Comparison of ENCODE assay signal across 19 mouse cellular contexts in genomic region chr1:39760181-39760715, GRCm38 (mm10). TPM values are rescaled to one million over a fixed set of nuclear protein-coding genes. Genes with fewer than 3 reads are reported as not detected.
DNase-seq lines count a peak whose midpoint lies in the region; ATAC-seq and TF ChIP-seq lines count a peak whose summit lies in the region.
"Had no signal": no experiment of that assay in that cellular context is flagged by ENCODE, and none has a peak within 500 bp of the region (broad histone marks: within the 10 kb centered on the region; RNA-seq: fewer than 3 reads in every experiment).

No protein-coding gene starts in this region.

- H3K27ac ChIP-seq in heart, embryonic 14.5 days (replicated peaks in 1 of 2; ENCODE audit: control insufficient read depth in 1 of 2, insufficient read depth in 1 of 2, low read depth in 2 of 2, low read length in 2 of 2), result no peak overlapping the region
- H3K27ac ChIP-seq in lung, embryonic 14.5 days (ENCODE audit: low read depth), result peak overlapping the region; percentile 44; the same call in 1 of the 2 replicates
- H3K27ac ChIP-seq in limb, embryonic 15.5 days, result peak overlapping the region; percentile 44; the same call in 1 of the 2 replicates
- H3K27ac ChIP-seq: forebrain, embryonic 13.5 days; hindbrain, embryonic 10.5 days; liver, embryonic 15.5 days had no signal

- H3K9ac ChIP-seq in heart, embryonic 14.5 days (ENCODE audit: low read length), result peak overlapping the region; percentile 3; the same call in 1 of the 2 replicates
- no peak overlapping the region for H3K9ac ChIP-seq in lung, embryonic 14.5 days
- H3K9ac ChIP-seq in limb, embryonic 15.5 days, result no peak overlapping the region
- H3K9ac ChIP-seq: forebrain, embryonic 13.5 days; liver, embryonic 15.5 days had no signal

- peaks cover 27 to 31% of the 10 kb centered on the region in 2 experiments for H3K4me1 ChIP-seq in heart, embryonic 14.5 days (ENCODE audit: control insufficient read depth in 2 of 2, insufficient read depth in 2 of 2, low read length in 2 of 2)
- peaks cover 29% of the 10 kb centered on the region for H3K4me1 ChIP-seq in lung, embryonic 14.5 days (ENCODE audit: insufficient read depth)
- H3K4me1 ChIP-seq in limb, embryonic 15.5 days, result peaks cover 42% of the 10 kb centered on the region

- 77% methylated on average over 6 of the region's 6 CpGs for WGBS in heart, embryonic 14.5 days
- 57% methylated on average over 6 of the region's 6 CpGs for WGBS in lung, embryonic 14.5 days
- WGBS in limb, embryonic 15.5 days, result 53% methylated on average over 6 of the region's 6 CpGs

- no peak for DNase-seq in heart, adult 9 months (ENCODE audit: low spot score in 2 of 2)
- no peak for DNase-seq in lung, embryonic 14.5 days
- DNase-seq in lung, postnatal 25 days (ENCODE audit: low spot score), result no peak
- peak; percentile 61 for DNase-seq in NIH3T3 (ENCODE audit: low read depth)
- no peak for DNase-seq in urinary bladder, adult 18-20 months (ENCODE audit: low spot score in 2 of 2)
- DNase-seq in right cerebral cortex, adult 18-20 months, result no peak
- DNase-seq: cerebellum, postnatal 14 days; kidney, postnatal 4 days had no signal

- no peaks in the 10 kb centered on the region for H3K36me3 ChIP-seq in heart, embryonic 14.5 days (ENCODE audit: control insufficient read depth, insufficient read depth, low read length)
- no peaks in the 10 kb centered on the region for H3K36me3 ChIP-seq in lung, embryonic 14.5 days (ENCODE audit: insufficient read depth)
- no peaks in the 10 kb centered on the region for H3K36me3 ChIP-seq in limb, embryonic 15.5 days
- H3K36me3 ChIP-seq: hindbrain, embryonic 10.5 days; liver, embryonic 15.5 days had no signal

- no peak for TF ChIP-seq CTCF in lung, embryonic 14.5 days (IDR thresholded peaks at IDR 0.05; ENCODE audit: low read depth)

- H3K4me3 ChIP-seq in heart, embryonic 14.5 days (ENCODE audit: control insufficient read depth in 1 of 2, insufficient read depth in 1 of 2, low read depth in 1 of 2, low read length in 2 of 2), result no peak overlapping the region
- no peak overlapping the region for H3K4me3 ChIP-seq in lung, embryonic 14.5 days (ENCODE audit: low read depth, low read length)
- no peak overlapping the region for H3K4me3 ChIP-seq in limb, embryonic 15.5 days
- H3K4me3 ChIP-seq: forebrain, embryonic 13.5 days; liver, embryonic 15.5 days had no signal

- no peaks in the 10 kb centered on the region for H3K27me3 ChIP-seq in heart, embryonic 14.5 days (ENCODE audit: control insufficient read depth, insufficient read depth, low read length)
- no peaks in the 10 kb centered on the region for H3K27me3 ChIP-seq in lung, embryonic 14.5 days (ENCODE audit: insufficient read depth, low read length)
- no peaks in the 10 kb centered on the region for H3K27me3 ChIP-seq in limb, embryonic 15.5 days

- H3K4me2 ChIP-seq in heart, embryonic 14.5 days (ENCODE audit: low read length), result no peak overlapping the region
- H3K4me2 ChIP-seq in lung, embryonic 14.5 days, result no peak overlapping the region
- H3K4me2 ChIP-seq in limb, embryonic 15.5 days, result no peak overlapping the region
- H3K4me2 ChIP-seq: heart, embryonic 11.5 days had no signal

- ATAC-seq in heart, embryonic 14.5 days (ENCODE audit: insufficient number of reproducible peaks, insufficient read depth, low FRiP score, low read depth), result no peak
- no peak for ATAC-seq in lung, embryonic 14.5 days (ENCODE audit: insufficient read depth)
- ATAC-seq in limb, embryonic 15.5 days (ENCODE audit: insufficient number of reproducible peaks, low FRiP score, low TSS enrichment, low read depth), result no peak
- ATAC-seq: forebrain, embryonic 13.5 days had no signal

- no peaks in the 10 kb centered on the region for H3K9me3 ChIP-seq in heart, embryonic 14.5 days (ENCODE audit: control insufficient read depth, low read length)
- no peaks in the 10 kb centered on the region for H3K9me3 ChIP-seq in lung, embryonic 14.5 days (ENCODE audit: low read depth, low read length)
- H3K9me3 ChIP-seq in limb, embryonic 15.5 days, result no peaks in the 10 kb centered on the region
- H3K9me3 ChIP-seq: forebrain, embryonic 13.5 days; hindbrain, embryonic 10.5 days; liver, embryonic 15.5 days had no signal

RNA-seq across cellular contexts. Expression of gene Rfx8, which starts 39.5 kb away (rescaled TPM):
- 1.1 and 1.7 TPM in 2 replicates for polyA plus RNA-seq in heart, embryonic 14.5 days (2014; fragmentation: Nextera tagmentation; extraction: Ambion mirVana)
- polyA plus RNA-seq in lung, embryonic 14.5 days (2014; fragmentation: Nextera tagmentation; extraction: Ambion mirVana), result 0.24 and 0.27 TPM in 2 replicates
- 0.73 and 0.79 TPM in 2 replicates for polyA plus RNA-seq in limb, embryonic 15.5 days (2015; fragmentation: Nextera tagmentation; extraction: Ambion mirVana)
- polyA plus RNA-seq: activated CD4-positive, CD25-positive, alpha-beta regulatory T cell, adult 4 months had no signal

RNA-seq across cellular contexts. Expression of gene Gm3646, which starts 44.9 kb away (rescaled TPM):
- 3.6 and 5.6 TPM in 2 replicates for polyA plus RNA-seq in heart, embryonic 14.5 days (2014; fragmentation: Nextera tagmentation; extraction: Ambion mirVana)
- not detected in 2 replicates for polyA plus RNA-seq in lung, embryonic 14.5 days (2014; fragmentation: Nextera tagmentation; extraction: Ambion mirVana)
- not detected in 2 replicates for polyA plus RNA-seq in limb, embryonic 15.5 days (2015; fragmentation: Nextera tagmentation; extraction: Ambion mirVana)
- polyA plus RNA-seq: activated CD4-positive, CD25-positive, alpha-beta regulatory T cell, adult 4 months; forebrain, embryonic 13.5 days; hindbrain, embryonic 10.5 days; hindbrain, postnatal 0 days; limb, embryonic 14.5 days; liver, embryonic 15.5 days; midbrain, postnatal 0 days; neural tube, embryonic 11.5 days had no signal

Comparison
In these comparisons a context has a peak if more than half of its experiments do, and no peak if none do; other contexts are left out.
1. H3K27ac ChIP-seq: peak in lung, embryonic 14.5 days (single experiment) and limb, embryonic 15.5 days (single experiment); none in heart, embryonic 14.5 days (0 of 2).